Mouse (Mus musculus) urinary bladder, postnatal 0 days (tissue): ENCODE data around the gene Fam135a. TPM values are rescaled to one million over a fixed set of nuclear protein-coding genes. Genes with fewer than 3 reads are reported as not detected.

Experiments
- polyA plus RNA-seq: library from polyadenylated mRNA; unstranded; fragments of >200 nt; fragmentation: Nextera tagmentation; extraction: Ambion mirVana; gene quantifications from 2 replicates; pipeline ENCODE4 v1.2.1, GENCODE M21; 2015

The Fam135a gene
- 13.0 and 14.7 TPM in 2 replicates for polyA plus RNA-seq

GRCm38 (mm10) chr1:24099926-24100869, at the start of gene Fam135a:
Gene Fam135a, minus strand, starts transcription at chr1:24100341.

DNA sequence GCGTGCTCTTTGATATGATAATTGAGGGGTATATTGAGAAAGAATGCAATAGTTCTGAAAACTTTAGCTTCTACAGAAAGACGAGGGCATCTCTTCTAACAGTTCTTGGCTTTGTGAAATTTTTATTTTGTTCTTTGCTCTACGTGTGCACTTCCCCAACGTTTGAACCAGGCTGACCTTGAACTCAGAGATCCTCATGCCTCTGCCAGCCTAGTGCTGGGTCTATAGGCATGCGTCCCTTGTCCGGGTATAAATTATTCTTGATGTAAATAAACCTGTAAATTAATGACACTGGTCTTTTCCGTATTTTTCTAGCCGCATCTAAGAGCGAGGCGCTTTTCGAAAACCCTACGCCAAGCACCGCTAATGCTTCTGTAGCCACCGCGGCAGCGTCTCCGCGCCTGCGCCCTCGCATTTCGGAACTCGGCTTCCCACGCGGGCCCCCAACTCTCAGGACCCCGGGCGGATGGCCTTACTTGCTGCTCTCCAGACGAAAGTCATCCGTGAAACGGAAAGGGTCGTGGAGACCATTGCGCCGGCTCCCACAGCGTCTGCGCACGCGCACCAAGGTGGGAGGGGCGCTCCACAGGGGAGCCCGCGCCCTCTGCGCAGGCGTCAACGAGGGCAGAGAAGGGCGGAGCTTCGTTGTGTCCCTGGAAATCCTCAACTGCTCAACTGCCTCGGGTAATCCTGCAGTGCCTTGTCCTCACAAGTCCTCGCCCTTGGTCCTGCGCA, 94.9 kb downstream of the Fam135a start, which contains the start of gene Sdhaf4:
Sdhaf4 (minus strand) TSS at position 587 of the 735 bp plus-strand sequence.

Other genes with a start within 250 kb of the Fam135a start
- gene Smap1, start 178.0 kb downstream of the Fam135a start, polyA plus RNA-seq, result 39.1 and 41.3 TPM in 2 replicates
- 56.9 and 61.0 TPM in 2 replicates for gene Sdhaf4, start 94.7 kb downstream of the Fam135a start, polyA plus RNA-seq
- gene Col9a1, start 77.3 kb upstream of the Fam135a start, polyA plus RNA-seq, result 0.89 and 0.90 TPM in 2 replicates